Mouse (Mus musculus) CH12.LX (cell line): ENCODE data around the gene Trim71.

Source experiments
- CTCF ChIP-seq, 2 experiments: IDR thresholded peaks in 1 of 2; conservative IDR thresholded peaks in 1 of 2; 2 replicates each; pipeline ENCODE4 v1.5.1; 2011 to 2012; ENCODE audit warnings: low read depth in 2 of 2, low read length in 2 of 2, improper control_type of control experiment in 1 of 2, inconsistent platforms in 1 of 2, mild to moderate bottlenecking in 1 of 2, moderate library complexity in 1 of 2
- EP300 ChIP-seq: IDR thresholded peaks from 2 replicates; pipeline ENCODE4 v1.6.1; 2011; ENCODE audit warnings: low read length, improper control_type of control experiment
- HCFC1 ChIP-seq: IDR thresholded peaks from 2 replicates; pipeline ENCODE4 v1.6.1; 2012; ENCODE audit warnings: low read depth, mild to moderate bottlenecking, inconsistent platforms, low read length, improper control_type of control experiment
- MAFK ChIP-seq: IDR thresholded peaks from 2 replicates; pipeline ENCODE4 v1.6.1; 2011; ENCODE audit warnings: low read length, improper control_type of control experiment; ENCODE audit not compliant: insufficient replicate concordance
- MYC ChIP-seq: IDR thresholded peaks from 2 replicates; pipeline ENCODE4 v1.6.1; 2011; ENCODE audit warnings: low read depth, mild to moderate bottlenecking, improper control_type of control experiment, low read length
- NRF1 ChIP-seq: IDR thresholded peaks from 2 replicates; pipeline ENCODE4 v1.6.1; 2014; ENCODE audit warnings: low read depth, mild to moderate bottlenecking, inconsistent platforms, low read length, improper control_type of control experiment, moderate library complexity
- POLR2A ChIP-seq: IDR thresholded peaks from 2 replicates; pipeline ENCODE4 v1.6.1; 2011; ENCODE audit warnings: low read depth, mild to moderate bottlenecking, improper control_type of control experiment, low read length
- SIN3A ChIP-seq: IDR thresholded peaks from 2 replicates; pipeline ENCODE4 v1.6.1; 2012; ENCODE audit warnings: low read length, improper control_type of control experiment, inconsistent platforms
- ZMIZ1 ChIP-seq: IDR thresholded peaks from 2 replicates; pipeline ENCODE4 v1.6.1; 2012; ENCODE audit warnings: low read depth, mild to moderate bottlenecking, inconsistent platforms, low read length, improper control_type of control experiment

DNA sequence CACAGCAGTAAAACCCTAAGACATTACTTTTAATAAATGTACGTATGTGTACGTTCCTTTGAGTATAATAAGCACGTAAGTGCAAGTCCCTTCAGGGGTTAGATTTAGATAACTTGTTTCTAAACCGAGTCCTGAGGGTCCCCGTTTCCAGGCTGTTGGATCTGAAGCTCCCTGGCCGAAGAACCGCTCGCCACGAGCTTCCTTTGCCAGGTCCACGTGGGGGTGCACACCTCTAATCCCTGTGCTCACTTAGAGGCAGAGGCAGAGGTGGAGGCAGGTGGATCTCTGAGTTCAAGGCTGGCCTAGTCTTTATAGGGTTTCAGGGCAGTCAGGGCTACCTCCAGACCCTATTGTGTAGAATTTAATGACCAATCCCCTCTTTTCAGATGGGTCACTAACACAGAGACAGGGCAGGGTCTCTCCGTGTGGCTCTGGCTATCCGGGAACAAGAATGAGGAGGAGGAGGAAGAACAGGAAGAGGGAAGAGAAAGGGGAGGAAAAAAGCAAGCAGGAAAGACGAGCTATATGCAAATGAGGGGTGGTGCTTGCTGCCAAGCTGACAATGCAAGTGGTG, 46.2 kb downstream of the Trim71 start:
- no peak for TF ChIP-seq HCFC1
- peak; percentile 89 for TF ChIP-seq ZMIZ1
- TF ChIP-seq MYC: no peak
- TF ChIP-seq POLR2A: peak; percentile 57; the same call in 1 of the 2 replicates
- no peak for TF ChIP-seq CTCF (conservative IDR thresholded peaks at IDR 0.05 in 1 of 2, IDR thresholded peaks at IDR 0.05 in 1 of 2; ENCODE audit: low read depth in 2 of 2, low read length in 2 of 2)
- TF ChIP-seq SIN3A: no peak
- no peak for TF ChIP-seq NRF1
- no peak for TF ChIP-seq EP300
- TF ChIP-seq MAFK: no peak
